Mouse (Mus musculus): ENCODE results near the gene Sele. TPM values are rescaled to one million over a fixed set of nuclear protein-coding genes. Genes with fewer than 3 reads are reported as not detected.
"Not testable (repeated sequence)": the region's sequence is repeated elsewhere in the genome, so short reads cannot be mapped to it uniquely, and the experiment has no call there.

Gene Sele
- total RNA-seq (2015) (not detected in 2 replicates), total RNA-seq (2017) (0.07 and 0.12 TPM in 2 replicates)

DNA sequence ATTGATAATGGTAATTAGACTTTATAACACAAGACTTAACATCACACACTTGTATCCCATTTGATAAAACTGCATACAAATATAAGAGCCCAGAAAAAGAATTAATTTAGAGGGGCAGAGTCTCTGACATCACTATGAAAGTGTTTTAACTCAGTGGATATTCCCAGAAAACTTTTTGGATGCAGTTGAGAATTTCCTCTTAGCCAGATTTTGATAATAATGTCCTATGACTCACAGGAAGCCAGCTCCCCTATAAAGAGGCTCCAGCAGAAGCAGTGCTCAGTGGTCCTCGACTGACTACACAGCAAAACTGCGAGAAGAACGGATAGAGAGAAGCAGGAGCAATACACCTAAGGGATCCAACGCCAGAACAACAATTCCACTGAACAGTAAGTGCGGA is at the start of gene Sele:
Gene Sele (plus strand): TSS at position 301 of the 400 bp plus-strand sequence.
- no peak for ATAC-seq (replicated peaks; ENCODE audit: poor library complexity)

GRCm38 (mm10) chr1:164001831-164002452 is 46.1 kb upstream of the Sele start:
- peak; percentile 94 for ATAC-seq (replicated peaks; ENCODE audit: poor library complexity)

GRCm38 (mm10) chr1:164004311-164004710 is 43.7 kb upstream of the Sele start:
- ATAC-seq (replicated peaks; ENCODE audit: poor library complexity), result no peak

- ATAC-seq (replicated peaks; ENCODE audit: poor library complexity), result peak; percentile 65
Measured at GRCm38 (mm10) chr1:164009235-164009634, 38.8 kb upstream of the Sele start.

DNA sequence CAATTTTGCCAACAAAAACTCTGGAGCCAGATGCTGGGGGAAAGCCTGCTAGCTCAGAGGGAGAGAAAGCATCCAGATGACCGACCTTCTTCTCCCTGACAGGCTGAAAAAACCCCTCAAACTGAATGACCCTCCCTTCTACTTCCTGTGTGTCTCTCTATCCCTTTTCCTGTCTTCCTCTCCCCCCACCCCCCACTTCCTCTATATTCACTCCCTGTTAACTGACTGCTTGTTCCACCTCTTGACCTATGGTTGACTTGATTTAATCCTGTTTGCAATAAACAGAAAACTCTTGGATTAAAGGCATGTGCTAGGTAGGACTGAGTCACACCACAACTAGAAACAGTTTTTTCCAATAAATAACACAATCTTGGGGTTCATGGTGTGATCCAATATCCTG is 33.4 kb upstream of the Sele start:
- 0 out of 2 replicates have a peak, but pooled peaks have one; percentile 39 for ATAC-seq (replicated peaks; ENCODE audit: poor library complexity)

DNA sequence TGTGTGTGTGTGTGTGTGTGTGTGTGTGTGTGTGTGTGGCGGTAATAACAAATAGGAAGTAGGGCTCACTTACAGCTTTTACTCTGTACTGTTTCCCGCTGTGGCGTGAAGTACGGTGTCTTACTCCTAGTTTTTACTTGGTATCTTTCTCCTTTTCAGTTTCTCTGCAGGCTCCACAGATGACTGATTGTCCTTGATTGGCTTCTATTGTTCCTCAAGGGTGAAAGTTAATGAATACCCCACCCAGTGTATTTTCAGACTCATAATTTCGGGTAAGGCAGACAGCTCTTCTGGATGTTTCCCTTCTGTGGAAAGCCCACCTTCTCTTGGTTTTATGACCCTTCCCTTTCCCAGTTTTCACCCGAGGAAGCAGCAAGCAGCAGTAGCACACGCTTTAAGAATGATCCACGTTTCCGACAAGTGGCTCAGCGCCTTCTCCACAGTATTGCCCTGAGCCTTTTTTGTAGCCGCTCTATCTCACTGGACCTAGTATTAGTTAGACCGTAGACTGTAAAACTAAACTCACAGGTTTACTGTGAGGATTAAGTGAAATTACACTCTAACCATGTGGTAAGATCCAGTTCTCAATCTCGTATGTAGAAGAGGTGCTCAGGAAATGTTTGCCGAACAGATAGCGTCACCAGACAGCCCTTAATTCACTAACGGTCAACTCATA is 29.7 kb upstream of the Sele start:
- no peak for ATAC-seq (replicated peaks; ENCODE audit: poor library complexity)

DNA sequence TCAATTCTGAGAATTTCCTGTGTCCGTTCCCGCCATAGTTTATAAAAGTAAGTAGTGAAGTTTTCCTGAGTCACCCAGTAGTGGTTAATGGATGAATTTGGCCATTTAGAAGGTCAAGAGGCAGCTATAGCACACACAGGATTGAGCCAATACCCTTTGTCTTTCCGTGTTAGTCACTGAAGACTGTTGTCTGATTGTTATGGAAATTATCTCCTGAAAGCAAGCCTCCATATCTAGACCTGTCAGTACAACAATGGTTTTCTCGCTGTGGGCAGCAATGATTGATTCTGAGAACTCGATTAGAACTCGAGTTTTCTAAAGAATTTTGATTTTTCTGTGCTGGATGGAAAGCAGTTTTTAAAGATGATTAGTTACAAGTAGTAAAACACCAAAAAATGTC is 28.2 kb upstream of the Sele start:
- ATAC-seq (replicated peaks; ENCODE audit: poor library complexity), result no peak

- not testable (repeated sequence) for ATAC-seq (replicated peaks; ENCODE audit: poor library complexity)
Measured at GRCm38 (mm10) chr1:164020746-164021145, 27.3 kb upstream of the Sele start.

DNA sequence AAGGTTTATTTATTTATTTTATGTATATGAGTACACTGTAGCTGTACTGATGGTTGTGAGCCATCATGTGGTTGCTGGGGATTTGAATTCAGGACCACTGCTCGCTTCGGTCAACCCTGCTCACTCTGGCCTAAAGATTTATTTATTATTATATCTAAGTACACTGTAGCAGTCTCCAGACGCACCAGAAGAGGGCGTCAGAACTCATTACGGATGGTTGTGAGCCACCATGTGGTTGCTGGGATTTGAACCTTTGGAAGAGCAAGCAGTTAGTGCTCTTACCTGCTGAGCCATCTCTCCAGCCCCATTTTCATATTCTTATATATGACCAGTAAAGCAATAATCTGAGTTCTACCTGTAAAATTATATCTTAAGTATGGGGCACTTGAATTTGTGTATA is 25.9 kb upstream of the Sele start:
- not testable (repeated sequence) for ATAC-seq (replicated peaks; ENCODE audit: poor library complexity)

DNA sequence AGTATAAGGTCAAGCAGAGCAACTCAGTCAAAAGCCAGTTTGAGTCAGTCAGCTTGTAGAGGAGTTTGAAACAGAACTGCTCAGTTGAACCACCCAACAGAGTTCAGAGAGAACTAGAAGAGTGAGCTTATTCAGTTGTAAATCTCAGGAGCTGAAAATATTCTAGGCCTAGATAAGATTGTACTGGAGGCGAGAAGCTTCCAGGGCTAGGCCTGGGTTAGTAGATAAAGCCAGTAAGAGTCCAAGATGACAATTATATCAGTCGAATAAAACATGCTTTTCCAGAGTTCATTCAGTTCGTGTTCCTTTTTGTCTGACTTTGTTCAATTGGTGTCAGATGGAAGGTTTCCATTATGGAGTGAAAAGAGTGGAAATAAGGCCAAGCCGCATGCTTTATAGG is 22.3 kb upstream of the Sele start:
- 0 out of 2 replicates have a peak, but pooled peaks have one; percentile 23 for ATAC-seq (replicated peaks; ENCODE audit: poor library complexity)

GRCm38 (mm10) chr1:164027416-164027815 is 20.6 kb upstream of the Sele start:
- no peak for ATAC-seq (replicated peaks; ENCODE audit: poor library complexity)

- ATAC-seq (replicated peaks; ENCODE audit: poor library complexity), result no peak
Measured at GRCm38 (mm10) chr1:164040385-164041135, 7.5 kb upstream of the Sele start.

GRCm38 (mm10) chr1:164043549-164043948 is 4.5 kb upstream of the Sele start:
- ATAC-seq (replicated peaks; ENCODE audit: poor library complexity), result no peak

GRCm38 (mm10) chr1:164053561-164053960 is 5.5 kb downstream of the Sele start:
- ATAC-seq (replicated peaks; ENCODE audit: poor library complexity), result no peak; the same call in 1 of the 2 replicates

DNA sequence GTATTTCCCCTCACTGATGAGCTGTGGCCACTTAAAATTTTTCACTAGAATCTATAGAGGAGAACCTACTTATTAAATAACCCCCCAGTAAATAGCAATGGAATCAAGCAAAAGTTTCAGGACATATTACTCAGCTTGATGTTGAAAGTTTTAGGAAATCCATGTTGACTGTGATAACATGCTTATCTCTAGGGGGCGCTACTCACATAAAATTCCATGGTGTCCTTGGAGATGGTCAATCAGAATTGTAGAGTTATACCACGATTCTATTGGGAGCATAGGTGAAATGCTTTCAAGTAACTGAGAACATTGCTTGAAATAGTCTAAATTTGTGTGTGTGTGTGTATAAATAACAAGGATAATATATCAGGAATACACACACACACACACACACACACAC is 6.8 kb downstream of the Sele start:
- peak; percentile 79 for ATAC-seq (replicated peaks; ENCODE audit: poor library complexity)

DNA sequence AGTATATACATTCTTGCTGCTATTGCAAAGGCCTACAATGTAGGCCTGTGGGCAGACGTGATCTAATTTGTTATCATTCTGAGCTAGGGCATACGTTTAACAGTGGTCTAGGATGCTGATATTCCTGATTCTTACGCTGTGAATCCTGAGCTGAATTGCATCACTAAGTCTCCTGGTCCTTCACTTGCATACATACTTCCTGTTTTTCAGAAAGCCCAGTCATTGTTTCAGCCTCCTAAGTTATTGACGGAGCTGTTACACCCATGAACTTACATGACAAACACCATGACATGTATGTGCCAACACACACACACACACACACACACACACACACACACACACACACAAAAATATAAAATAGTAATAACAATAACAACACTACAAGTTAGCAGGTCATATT is 12.0 kb downstream of the Sele start:
- ATAC-seq (replicated peaks; ENCODE audit: poor library complexity), result peak; percentile 69

DNA sequence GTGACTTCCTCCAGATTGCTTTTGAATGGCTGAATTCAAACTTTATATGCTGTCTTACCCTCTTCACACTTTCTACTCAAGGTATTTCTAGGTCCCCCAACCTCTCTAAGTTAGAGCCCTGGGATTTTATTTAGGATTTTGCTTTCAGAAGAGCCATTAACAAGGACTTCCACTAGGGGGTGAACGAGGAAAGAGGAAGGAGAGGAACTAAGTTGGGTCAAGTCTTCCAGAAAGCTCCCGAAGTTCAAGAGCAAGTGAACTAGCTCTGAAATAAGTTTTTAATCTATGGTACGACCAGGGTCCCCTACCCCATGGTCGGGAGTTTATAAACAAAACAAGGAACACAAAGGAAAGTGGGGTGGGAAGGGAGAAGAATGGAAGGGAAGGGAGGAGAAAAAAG is 13.2 kb downstream of the Sele start:
- peak; percentile 54 for ATAC-seq (replicated peaks; ENCODE audit: poor library complexity)

- ATAC-seq (replicated peaks; ENCODE audit: poor library complexity), result peak; percentile 86
Measured at GRCm38 (mm10) chr1:164061925-164062324, 13.9 kb downstream of the Sele start, which contains the start of gene Sell. Gene Sell (plus strand): TSS chr1:164061982.

- ATAC-seq (replicated peaks; ENCODE audit: poor library complexity), result no peak
Measured at GRCm38 (mm10) chr1:164062856-164063255, 14.8 kb downstream of the Sele start.

- no peak for ATAC-seq (replicated peaks; ENCODE audit: poor library complexity)
Measured at GRCm38 (mm10) chr1:164063745-164064144, 15.7 kb downstream of the Sele start.

DNA sequence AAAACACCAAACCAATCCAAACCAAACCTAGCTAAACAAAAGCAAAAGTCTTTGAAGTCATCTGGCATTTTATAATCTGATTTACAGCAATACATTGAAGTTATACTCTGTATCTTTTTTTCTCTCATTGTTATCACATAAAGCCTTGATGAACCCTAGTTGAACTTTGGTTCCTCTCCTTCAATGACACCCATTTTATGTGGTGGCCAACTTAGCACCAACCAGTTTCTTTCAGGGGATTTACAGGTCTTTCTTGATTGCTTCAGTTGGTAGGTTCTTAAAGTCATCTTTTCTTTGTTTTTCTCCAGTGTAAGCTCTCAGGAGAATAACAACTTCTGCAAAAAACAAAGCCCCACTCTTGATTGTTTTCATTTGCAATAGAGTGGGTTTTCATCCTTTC is 21.2 kb downstream of the Sele start:
- no peak for ATAC-seq (replicated peaks; ENCODE audit: poor library complexity)

GRCm38 (mm10) chr1:164070461-164070860 is 22.4 kb downstream of the Sele start:
- no peak for ATAC-seq (replicated peaks; ENCODE audit: poor library complexity)
